18 mouse cellular contexts compared by ENCODE assay signal in genomic region chr6:118736491-118736890, GRCm38 (mm10).
DNase-seq lines count a peak whose midpoint lies in the region; ATAC-seq lines count a peak whose summit lies in the region.
"Had no signal": no experiment of that assay in that cellular context is flagged by ENCODE, and none has a peak within 500 bp of the region (broad histone marks: within the 10 kb centered on the region; RNA-seq: fewer than 3 reads in every experiment).

No protein-coding gene starts in this region.

- peaks cover 42% of the 10 kb centered on the region for H3K4me1 ChIP-seq in liver, embryonic 13.5 days (replicated peaks)
- H3K4me1 ChIP-seq: hindbrain, embryonic 12.5 days had no signal

- H3K9ac ChIP-seq in liver, embryonic 13.5 days, result 0 out of 2 replicates have a peak overlapping the region, but pooled peaks have one; percentile 12
- H3K9ac ChIP-seq: forebrain, embryonic 13.5 days; forebrain, postnatal 0 days; heart, embryonic 13.5 days; hindbrain, embryonic 12.5 days had no signal

- ATAC-seq in liver, embryonic 13.5 days (ENCODE audit: low read depth), result no peak
- ATAC-seq: activated CD4-positive, CD25-positive, alpha-beta regulatory T cell, adult 4 months; forebrain, embryonic 13.5 days; Patski had no signal

- no peaks in the 10 kb centered on the region for H3K9me3 ChIP-seq in liver, embryonic 13.5 days (replicated peaks)
- H3K9me3 ChIP-seq: forebrain, embryonic 13.5 days; heart, embryonic 13.5 days; hindbrain, embryonic 12.5 days had no signal

- no peak overlapping the region for H3K4me3 ChIP-seq in liver, embryonic 13.5 days (replicated peaks)
- H3K4me3 ChIP-seq: forebrain, embryonic 13.5 days; heart, embryonic 13.5 days; hindbrain, embryonic 12.5 days had no signal

- no peaks in the 10 kb centered on the region for H3K27me3 ChIP-seq in liver, embryonic 13.5 days
- H3K27me3 ChIP-seq: forebrain, embryonic 13.5 days; heart, embryonic 13.5 days; hindbrain, embryonic 12.5 days; Patski had no signal

- no peak for DNase-seq in liver, embryonic 13.5 days
- DNase-seq in liver, result no peak
- DNase-seq in cerebellum, adult 18-20 months, result peak; percentile 65 to 70
- peak; percentile 76 for DNase-seq in cerebellum, adult 9-10 months
- DNase-seq in cerebellum, postnatal 36 days, result peak; percentile 63 to 67
- no peak for DNase-seq in thymus, postnatal 10 days (ENCODE audit: low spot score in 2 of 2)
- DNase-seq in heart, adult 18-20 months, result no peak
- DNase-seq: adrenal gland, postnatal 14 days; gastrocnemius, postnatal 14 days; heart, postnatal 4 days; kidney, adult 18-20 months had no signal

- 66% methylated on average over 7 of the region's 7 CpGs for WGBS in liver, embryonic 13.5 days (ENCODE audit: insufficient replicate concordance)

- no peaks in the 10 kb centered on the region for H3K36me3 ChIP-seq in liver, embryonic 13.5 days

- H3K4me2 ChIP-seq in liver, embryonic 13.5 days, result no peak overlapping the region
- H3K4me2 ChIP-seq: forebrain, embryonic 13.5 days; heart, embryonic 13.5 days; hindbrain, embryonic 12.5 days had no signal

- H3K27ac ChIP-seq in liver, embryonic 13.5 days, result no peak overlapping the region
- H3K27ac ChIP-seq: forebrain, embryonic 13.5 days; heart, embryonic 13.5 days; hindbrain, embryonic 12.5 days; hindbrain, postnatal 0 days had no signal

Comparison
In these comparisons a context has a peak if more than half of its experiments do, and no peak if none do; other contexts are left out.
1. DNase-seq: peak in cerebellum, adult 18-20 months (2 of 2), cerebellum, adult 9-10 months (single experiment) and cerebellum, postnatal 36 days (2 of 2); none in liver, embryonic 13.5 days (single experiment), liver (single experiment), thymus, postnatal 10 days (0 of 2) and heart, adult 18-20 months (0 of 2).